Mouse (Mus musculus): ENCODE measurements around the gene Sema4c.
A peak's percentile ranks its signal among the peaks of the same experiment; 100 is the strongest.

Gene Sema4c

DNA sequence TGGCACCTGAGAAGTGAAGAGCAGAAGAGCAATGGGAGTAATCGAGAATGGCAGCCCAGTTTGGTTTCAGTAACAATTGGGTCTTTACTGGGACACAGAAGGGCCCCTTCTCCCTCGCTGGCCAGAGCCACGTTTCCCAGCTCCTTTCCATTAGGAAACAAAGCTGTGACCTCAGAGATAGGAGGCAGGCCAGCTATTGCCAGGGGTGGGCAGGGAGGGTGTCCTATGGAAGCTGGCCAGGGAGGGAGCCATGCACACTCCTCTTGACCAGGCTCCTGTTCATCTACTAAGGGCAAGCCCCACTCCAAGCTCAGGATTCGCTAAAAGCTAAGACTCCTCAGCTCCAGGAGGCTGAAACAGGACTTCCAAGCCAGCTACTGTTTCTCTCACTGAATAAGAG, 1.1 kb upstream of the Sema4c start:
- DNase-seq (ENCODE audit: inconsistent age in 2 of 2, low spot score in 1 of 2) = no peak

DNA sequence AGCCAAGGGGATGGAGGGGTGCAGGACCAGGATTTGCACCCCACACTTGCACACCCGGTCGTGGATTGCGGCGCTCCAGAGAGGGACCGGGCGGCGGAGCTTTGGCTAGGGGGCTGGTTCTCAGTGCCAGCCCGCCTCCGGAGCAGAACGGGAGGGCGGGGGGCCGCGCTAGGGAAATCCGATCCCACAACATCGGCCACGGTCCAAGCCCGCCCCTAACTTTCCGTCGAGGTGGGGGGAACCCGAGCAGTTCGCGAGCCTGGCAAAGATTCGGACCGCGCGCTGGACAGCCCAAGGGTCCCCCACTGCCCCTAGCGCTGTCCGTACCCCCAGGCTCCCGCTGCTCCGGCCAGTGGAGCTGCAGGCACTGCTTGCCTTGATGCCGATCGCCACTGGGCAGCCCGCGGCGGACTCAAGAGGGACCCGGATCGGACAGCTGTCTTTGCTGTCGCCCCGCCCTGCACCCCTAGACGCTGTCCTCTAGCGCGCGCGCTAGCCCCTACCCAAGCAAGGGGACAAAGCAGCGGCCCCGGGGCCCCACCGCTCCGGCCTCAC, 615 bp downstream of the Sema4c start:
- DNase-seq (ENCODE audit: inconsistent age in 2 of 2, low spot score in 1 of 2) = peak; percentile 89 to 94

DNA sequence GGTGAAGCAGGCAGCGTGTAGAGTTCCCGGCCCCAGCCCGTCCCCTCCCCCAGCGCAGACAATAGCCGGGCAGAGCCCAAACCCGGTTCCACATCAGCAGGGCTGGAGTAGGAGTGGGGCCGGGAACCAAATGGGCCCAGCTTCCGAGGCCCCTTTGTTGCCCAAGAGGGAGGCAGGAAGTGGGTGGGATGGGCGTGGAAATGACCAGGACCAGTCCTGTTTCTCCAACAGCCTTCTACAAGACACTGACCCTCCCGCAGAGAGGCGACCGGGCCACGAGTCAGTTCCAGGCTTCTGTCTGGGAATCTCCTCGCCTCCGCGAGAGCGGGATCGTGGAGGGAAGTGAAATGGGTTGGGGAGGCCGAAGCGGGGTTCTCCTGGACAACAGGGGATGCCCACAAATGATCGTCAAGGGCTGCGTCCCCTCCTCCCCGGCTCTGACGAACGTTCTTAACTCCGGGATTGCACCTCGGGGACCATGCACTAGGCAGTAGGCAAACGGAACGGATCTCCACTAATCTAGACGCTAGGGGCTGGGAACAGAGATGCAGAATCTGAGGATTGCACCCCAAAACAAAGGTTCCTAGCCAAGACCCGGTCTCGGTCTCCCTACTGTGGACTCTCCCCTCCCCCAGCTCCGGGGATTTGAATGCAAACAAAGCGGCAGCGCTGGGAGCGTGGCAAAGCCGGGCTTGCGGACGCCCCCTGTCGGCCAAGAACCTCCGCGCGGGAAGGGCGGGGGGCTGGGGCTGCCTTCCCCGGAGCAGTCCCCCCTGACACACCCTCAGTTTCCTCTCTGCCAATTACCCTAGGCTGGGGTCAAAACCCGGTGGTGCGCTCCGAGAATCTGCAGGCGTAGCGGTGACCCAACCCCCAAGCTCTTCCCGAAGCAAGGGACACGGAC, 1.3 kb downstream of the Sema4c start:
- peak; percentile 91 to 97 for DNase-seq (ENCODE audit: inconsistent age in 2 of 2, low spot score in 1 of 2)

DNA sequence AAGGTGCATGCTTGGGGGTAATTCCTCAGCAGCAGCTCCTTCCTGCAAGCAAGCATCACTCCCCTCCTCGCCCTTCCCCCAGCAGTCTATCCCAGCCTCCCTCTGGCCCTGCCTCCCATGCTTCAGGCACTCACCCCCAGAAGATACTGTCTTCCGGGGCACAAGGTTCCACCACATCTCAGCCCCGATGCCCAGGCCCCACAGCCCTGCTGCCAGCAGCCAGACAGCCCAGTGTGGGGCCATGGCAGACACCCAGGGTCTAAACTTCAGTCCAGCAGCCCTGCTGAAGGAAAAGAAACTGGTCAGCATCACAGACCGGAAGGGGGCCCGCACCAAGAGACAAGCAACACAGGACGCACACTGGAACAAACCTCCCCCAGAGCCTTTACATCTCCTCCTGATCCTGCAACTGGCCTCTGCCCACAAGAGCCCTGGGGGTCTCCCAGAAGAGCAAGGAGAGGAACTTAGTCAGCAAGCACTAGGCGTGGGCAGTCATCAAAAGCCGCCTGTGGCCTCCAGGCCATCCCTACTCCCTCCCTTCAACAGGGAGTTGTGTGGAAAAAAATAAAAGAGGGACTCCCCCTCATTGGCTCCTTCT, 2.3 kb downstream of the Sema4c start:
- DNase-seq (ENCODE audit: inconsistent age in 2 of 2, low spot score in 1 of 2) = peak; percentile 50 to 69

DNA sequence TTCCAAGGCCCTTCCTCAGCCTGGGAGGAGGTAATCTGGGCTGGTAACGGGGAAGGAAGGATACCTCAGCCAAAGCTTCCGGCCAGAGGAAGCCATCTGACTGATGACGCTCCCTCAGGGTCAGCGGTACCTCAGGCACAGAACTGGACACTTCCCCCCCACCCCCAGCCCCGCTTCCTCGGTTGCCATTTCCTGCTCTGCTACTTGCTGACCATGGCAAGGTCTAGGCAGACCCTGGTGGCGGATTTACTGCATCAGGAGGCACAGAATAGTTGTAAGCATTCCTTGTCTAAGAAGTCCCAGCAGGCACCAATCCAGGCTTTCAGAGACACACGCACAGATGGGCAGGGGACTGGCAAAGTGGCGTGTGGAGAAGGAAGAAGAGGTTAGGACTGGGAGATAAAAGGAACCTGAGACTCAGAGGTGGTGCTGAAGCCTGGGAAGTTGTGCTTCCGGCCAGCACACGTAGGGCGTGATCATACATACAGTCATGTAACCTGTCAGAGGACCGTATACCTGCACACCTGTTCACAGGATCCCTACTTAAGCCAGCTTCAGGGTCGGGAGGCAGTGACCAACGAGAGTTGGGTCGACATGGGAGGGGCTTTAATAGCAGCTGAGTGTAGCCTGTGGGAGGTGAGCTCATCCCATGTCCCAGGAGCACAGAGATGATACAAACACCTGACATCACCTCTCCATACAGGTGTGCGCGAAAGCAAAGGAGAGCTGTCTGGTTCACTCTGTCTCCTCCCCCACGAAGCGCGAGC, 3.3 kb downstream of the Sema4c start:
- peak; percentile 64 to 75 for DNase-seq (ENCODE audit: inconsistent age in 2 of 2, low spot score in 1 of 2)

DNA sequence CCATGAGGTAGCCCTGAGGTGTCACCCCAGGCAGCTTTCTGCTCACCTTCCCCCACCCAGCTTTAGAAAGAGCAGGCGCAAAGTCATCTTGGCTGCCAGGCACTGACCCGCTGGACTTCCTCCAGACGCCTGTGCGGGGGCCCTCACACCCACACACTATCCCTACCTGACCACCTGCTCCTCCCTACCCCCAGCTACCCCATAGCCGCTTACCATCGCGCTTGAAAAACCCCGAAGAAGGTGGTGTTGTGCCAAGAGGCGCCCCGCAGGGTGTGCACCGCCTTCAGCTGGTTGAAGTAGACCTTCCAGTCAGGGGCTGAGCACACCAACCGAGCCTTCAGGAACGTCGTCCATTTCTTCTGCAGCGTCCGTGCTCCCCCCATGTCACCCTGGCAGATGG, 5.6 kb downstream of the Sema4c start:
- DNase-seq (ENCODE audit: inconsistent age in 2 of 2, low spot score in 1 of 2) = no peak

DNA sequence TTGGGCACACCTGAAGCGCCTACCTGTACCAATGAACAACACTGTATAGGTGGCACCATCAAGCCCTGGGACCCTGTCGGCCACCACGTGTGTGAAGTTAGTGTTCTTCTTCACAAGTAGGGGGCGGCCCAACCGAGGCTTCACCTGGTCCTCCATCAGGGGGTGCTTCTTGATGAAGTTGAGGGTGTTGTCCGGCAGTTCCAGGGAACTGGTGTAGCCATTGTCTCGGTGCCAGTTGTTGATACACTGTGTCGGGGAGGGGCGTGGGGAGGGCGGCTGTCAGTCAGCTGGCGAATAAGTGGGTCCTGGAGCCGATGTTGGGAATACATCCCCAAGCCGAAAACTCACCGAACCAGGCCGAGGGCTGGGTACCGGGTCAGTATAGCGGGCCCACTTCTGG, 6.2 kb downstream of the Sema4c start:
- no peak for DNase-seq (ENCODE audit: inconsistent age in 2 of 2, low spot score in 1 of 2)

DNA sequence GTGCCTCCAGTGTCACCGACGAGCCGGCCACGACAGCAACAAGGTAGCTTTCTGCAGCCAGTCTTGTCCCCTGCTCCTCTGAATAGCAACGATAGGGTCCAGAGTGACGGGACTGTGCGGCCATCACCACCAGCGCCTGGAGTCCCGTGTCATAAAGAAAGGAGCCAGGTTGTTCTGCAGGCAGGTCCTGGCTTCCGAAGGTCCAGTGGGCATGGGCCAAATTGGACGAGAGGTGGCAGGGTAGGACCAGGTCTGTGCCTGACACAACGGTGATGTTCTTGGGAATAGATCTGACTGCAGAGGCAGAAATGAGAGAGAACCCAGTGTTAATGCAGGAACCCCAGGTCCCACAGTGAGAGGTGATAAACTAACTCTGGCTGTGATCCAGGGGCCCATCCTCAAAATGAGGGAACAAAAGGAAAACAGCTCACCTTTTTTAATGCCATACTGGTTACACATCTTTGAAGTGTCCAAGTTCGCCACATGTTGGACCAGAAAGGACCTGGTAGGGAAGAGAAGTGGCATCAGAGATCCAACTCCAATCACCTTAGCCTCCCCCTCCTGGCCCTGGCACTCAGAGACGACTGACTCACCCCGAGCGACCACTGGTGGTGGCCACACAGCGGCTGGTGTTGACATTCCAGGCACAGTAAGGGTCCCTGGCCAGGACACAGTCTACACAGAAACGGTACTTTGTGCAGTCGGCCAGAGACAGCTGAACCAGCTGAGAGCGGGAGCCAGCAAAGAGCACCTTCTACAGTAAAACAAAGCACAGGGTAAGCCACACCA, 7.9 kb downstream of the Sema4c start:
- DNase-seq (ENCODE audit: inconsistent age in 2 of 2, low spot score in 1 of 2) = peak in 1 of 2 experiments; percentile 38

DNA sequence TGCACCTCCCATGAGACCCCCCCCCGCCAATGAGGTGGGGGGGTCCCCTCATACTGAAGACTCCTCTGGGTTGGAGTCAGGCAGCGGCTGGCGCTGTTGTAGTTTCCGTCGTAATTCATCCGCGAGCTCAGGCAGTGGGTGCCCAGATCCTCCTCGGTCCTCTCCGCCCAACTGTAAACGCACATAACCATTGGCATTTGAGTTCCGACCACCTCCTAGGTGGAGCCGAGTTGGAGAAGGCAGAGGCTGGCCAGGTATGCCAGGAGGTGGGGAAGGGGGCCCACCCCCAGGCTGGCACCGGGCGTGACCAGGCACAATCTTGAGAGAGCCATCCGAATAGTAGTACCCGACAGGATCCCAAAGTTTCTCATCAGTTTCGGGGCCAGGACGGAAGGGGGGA, 8.7 kb downstream of the Sema4c start:
- DNase-seq (ENCODE audit: inconsistent age in 2 of 2, low spot score in 1 of 2) = no peak

DNA sequence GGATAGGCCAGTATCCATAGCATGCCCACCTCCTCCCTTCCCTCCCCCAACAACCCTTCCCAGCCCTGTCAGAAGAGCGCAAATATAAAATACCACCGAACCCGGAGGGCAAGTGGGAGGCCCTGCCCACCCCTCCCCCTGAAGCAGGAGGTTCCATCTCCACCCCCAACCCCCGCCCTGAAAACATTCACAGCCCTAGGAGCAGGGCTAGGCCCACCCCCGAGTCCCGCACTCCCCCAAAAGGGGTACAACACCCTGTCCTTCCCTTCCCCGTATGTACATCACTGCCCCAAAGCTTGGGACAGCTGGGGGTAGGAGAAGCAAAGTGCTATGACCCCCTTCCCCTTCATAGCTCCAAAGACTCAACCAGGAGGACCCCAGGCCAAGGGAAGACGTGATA, 9.4 kb downstream of the Sema4c start:
- DNase-seq (ENCODE audit: inconsistent age in 2 of 2, low spot score in 1 of 2) = no peak

DNA sequence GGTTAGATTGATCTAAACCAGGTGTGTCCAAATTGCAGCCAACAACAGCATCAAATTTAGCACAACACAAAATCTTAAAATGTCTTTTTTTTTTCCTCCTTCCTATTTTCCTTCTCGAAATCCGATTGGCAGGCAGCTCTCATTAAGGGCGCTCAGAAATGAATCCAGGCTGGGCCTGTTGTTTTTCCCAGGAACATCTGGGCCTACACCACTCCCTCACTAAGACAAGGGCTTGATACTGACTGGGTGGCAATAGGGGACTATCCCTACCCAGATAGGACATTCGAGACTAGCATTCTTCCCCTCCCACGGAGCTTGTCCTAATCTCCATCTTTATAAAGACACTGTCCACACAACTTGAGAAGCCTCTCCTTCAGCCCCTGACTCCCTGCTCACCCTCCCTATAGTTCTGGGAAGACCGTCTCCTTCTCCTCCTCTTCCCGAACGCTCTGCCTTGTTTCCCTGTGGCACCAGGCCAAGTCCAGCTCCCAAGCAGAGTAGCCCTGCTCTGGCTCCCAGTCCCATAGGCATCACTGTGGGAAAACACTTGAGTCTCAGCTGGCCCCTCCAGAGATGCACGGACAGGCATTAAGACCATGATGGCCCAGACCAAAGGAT, 10.1 kb downstream of the Sema4c start:
- DNase-seq (ENCODE audit: inconsistent age in 2 of 2, low spot score in 1 of 2) = peak; percentile 48 to 68

DNA sequence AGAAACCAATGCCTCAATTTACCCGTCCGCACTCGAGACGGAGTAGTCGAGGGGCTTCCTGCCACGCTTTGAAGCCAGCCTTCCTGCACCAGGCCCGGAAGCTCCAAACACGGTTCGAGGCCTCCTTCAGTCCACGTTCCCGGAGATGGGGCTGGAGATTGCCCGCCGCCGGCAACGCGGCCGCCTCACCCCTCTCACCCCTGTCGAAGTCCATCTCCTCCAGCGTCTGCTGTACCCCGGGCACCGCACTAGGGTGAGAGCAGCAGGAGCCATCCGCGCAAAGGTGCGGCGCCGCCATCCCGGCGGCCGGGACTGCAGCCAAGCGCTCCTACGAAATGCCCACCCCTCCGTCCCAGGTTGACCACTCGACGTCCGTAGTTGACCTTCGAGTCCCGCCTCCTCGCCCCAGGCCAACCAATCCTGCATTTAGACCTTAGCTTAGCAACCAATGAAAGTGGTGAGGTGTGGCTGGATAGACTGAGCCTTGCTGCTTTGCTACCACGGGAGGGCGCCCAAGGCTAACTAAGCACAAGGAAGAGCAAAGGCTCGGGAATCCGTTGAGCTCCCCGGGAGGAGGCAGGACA, 11.2 kb downstream of the Sema4c start, which contains the start of gene Ankrd39:
Gene Ankrd39 (minus strand): TSS at position 558 of the 584 bp plus-strand sequence.
- DNase-seq (ENCODE audit: inconsistent age in 2 of 2, low spot score in 1 of 2) = peak; percentile 98 to 99

DNA sequence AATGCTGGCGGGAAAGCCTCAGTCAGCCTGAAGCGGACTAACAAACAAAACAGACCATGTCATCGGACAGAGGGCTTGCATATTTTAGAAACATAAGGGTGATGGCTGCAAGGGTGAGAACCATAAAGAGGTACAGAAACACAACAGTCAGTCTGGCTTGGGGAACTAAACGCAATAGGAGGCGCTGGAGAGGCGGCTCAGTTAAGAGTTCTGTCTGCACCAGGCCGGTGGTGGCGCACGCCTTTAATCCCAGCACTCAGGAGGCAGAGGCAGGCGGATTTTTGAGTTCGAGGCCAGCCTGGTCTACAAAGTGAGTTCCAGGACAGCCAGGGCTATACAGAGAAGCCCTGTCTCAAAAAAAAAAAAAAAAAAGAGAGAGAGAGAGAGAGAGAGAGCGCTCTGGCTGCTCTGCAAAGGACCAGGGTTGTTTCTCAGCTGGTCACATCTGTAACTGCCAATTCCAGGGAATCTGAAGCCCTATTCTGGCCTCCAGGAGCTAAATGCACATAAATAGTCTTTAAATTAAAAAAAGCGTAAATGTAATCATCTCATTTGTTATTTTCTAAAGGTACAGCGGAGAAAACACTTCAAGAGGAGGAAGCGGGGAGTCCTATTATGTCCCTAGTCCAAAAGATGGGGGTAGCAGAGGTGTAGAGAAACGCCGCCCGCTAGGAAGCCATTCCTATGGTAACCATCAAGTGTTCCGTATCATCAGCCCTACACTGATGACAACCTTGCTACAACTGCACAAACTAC, 12.1 kb downstream of the Sema4c start:
- DNase-seq (ENCODE audit: inconsistent age in 2 of 2, low spot score in 1 of 2) = peak in 1 of 2 experiments; percentile 70

DNA sequence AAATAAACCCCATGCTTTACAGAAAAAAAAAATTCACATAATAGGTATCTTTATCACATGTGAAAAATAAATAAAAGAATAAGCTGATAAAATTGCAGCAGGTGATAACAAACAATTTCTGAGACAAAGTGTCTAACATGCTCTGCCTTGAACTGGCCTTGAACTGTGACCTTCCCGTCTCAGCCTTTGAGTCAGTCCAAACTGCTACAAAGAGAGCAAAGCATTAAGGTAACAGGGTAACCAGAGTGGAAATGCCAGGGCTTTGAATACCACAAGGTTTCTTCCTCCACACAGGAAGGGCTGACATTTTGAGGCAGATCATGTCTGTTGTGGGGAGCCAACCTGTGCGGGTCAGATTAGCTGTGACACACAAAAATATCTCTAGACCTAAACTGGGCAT, 12.8 kb downstream of the Sema4c start:
- peak in 1 of 2 experiments; percentile 73 for DNase-seq (ENCODE audit: inconsistent age in 2 of 2, low spot score in 1 of 2)

DNA sequence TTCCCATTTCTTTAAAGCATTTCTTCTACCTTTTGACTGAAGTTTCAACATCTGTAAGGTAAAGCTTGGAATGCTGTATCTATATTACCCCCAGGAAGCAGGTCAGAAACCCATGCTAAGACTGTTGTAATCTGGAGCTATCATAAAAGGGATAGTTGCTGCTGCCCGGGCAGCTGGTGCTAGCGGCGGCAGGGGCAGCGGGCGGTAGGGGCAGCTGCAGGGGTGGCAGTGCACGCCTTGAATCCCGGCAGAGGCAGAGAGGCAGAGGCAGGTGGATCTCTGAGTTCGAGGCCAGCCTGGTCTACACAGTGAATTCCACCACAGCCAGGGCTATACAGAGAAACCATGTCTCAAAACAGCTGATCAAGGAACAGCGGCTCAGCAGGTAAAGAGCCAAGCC, 15.2 kb downstream of the Sema4c start:
- no peak for DNase-seq (ENCODE audit: inconsistent age in 2 of 2, low spot score in 1 of 2)

DNA sequence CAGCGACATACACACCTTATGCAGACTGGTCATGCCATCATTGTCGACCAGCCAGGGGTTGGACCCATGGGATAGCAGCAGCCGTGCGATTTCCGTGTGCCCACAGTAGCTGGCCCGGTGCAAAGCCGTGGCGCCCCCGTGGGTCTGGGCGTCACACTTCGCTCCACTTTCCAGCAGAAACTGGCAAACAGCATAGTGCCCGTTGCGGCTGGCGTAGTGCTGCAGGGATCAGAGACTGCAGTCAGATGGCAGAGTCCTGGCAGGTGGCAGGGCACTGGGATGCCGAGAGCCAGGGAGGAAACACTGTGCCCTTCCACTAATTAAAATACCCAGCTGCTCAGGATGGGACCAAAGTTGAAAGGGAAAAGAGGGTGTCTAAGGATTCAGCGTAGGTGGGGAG, 16.3 kb downstream of the Sema4c start:
- DNase-seq (ENCODE audit: inconsistent age in 2 of 2, low spot score in 1 of 2) = peak in 1 of 2 experiments; percentile 56

DNA sequence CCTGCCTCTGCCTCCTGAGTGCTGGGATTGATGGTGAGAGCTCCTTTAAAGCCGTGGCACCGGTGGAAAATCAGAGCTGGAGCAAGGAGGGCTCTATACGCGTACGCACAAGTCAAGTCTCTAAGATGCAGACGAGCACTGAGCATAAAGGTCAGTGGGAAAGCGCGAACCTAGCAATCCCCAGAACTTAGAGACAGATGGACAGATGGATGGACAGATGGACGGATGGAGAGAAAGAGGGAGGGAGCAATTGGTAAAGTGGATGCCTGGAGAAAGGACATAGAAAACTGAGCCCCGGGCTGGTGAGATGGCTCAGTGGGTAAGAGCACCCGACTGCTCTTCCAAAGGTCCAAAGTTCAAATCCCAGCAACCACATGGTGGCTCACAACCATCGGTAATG, 17.3 kb downstream of the Sema4c start:
- DNase-seq (ENCODE audit: inconsistent age in 2 of 2, low spot score in 1 of 2) = no peak

DNA sequence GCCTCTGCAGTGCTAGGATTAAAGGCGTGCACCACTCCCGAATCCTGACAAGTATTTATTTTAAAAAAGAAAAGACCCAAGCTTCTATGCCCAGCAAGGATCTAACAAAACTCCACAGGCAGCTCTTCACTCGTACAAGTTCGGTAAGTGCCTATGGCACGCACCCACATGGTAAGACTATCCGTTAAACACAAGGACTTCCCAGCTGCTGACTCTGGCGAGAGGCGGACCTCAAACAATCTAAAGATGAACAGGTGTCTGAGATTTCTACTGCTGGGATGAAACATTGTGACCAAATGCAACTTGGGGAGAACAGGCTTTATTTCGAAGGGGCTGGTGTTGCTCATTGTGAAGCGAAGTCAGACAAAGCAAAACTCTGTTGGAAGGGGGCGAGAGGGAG, 18.0 kb downstream of the Sema4c start:
- no peak for DNase-seq (ENCODE audit: inconsistent age in 2 of 2, low spot score in 1 of 2)

DNA sequence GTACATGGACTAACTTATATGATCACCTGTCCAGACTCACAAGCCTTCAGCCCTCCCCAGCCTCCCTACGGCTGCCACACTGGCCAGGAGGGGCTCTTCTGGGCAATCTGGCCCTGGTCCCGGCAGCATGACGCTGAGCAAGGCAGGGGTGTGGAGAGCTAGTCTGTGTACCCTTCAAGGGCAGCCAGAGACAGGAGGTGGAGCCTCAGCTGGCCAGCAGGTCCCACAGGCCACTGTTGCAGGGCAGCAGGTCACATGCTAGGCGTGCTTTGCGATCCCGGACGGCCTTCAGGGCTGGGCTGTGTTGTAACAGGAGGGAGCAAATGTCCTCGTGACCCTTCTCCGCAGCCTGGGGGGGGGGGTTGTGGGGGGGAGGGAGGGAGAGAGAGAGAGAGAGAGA, 19.0 kb downstream of the Sema4c start, which contains the start of gene Gm42417:
Gene Gm42417 (minus strand): TSS at position 244 of the 400 bp plus-strand sequence.
- DNase-seq (ENCODE audit: inconsistent age in 2 of 2, low spot score in 1 of 2) = peak; percentile 96

Data from adrenal gland, adult (tissue).